ENCODE assay signal across 8 mouse cellular contexts in genomic region chrX:19237738-19238261, GRCm38 (mm10).
DNase-seq lines count a peak whose midpoint lies in the region; ATAC-seq and TF ChIP-seq lines count a peak whose summit lies in the region.

No protein-coding gene starts in this region.

- WGBS in embryonic facial prominence, embryonic 13.5 days: 16% methylated on average over 17 of the region's 26 CpGs
- WGBS in heart, embryonic 11.5 days (ENCODE audit: insufficient replicate concordance): 7% methylated on average over 16 of the region's 26 CpGs
- WGBS in kidney, embryonic 16.5 days: 15% methylated on average over 22 of the region's 26 CpGs
- 0% methylated on average over 12 of the region's 26 CpGs for WGBS in liver, embryonic 12.5 days (ENCODE audit: insufficient replicate concordance)

- H3K9ac ChIP-seq in embryonic facial prominence, embryonic 13.5 days: peak overlapping the region; percentile 61
- no peak overlapping the region for H3K9ac ChIP-seq in heart, embryonic 11.5 days (ENCODE audit: low read depth, low read length)
- peak overlapping the region; percentile 69 for H3K9ac ChIP-seq in kidney, embryonic 16.5 days (replicated peaks; ENCODE audit: low read length)
- H3K9ac ChIP-seq in liver, embryonic 12.5 days: peak overlapping the region; percentile 69

- ATAC-seq in embryonic facial prominence, embryonic 13.5 days (ENCODE audit: insufficient number of reproducible peaks, insufficient read depth, low FRiP score, low TSS enrichment, low read depth): peak; percentile 71
- peak; percentile 65 for ATAC-seq in heart, embryonic 11.5 days (replicated peaks; ENCODE audit: insufficient number of reproducible peaks, low FRiP score, low TSS enrichment)
- peak; percentile 98 for ATAC-seq in kidney, embryonic 16.5 days (ENCODE audit: low FRiP score, low TSS enrichment)
- peak; percentile 97 for ATAC-seq in liver, embryonic 12.5 days

- H3K36me3 ChIP-seq in embryonic facial prominence, embryonic 13.5 days: no peaks in the 10 kb centered on the region
- H3K36me3 ChIP-seq in heart, embryonic 11.5 days (ENCODE audit: control insufficient read depth, insufficient read depth, low read length): no peaks in the 10 kb centered on the region
- no peaks in the 10 kb centered on the region for H3K36me3 ChIP-seq in kidney, embryonic 16.5 days (ENCODE audit: insufficient read depth, low read length)
- H3K36me3 ChIP-seq in liver, embryonic 12.5 days: no peaks in the 10 kb centered on the region
- H3K36me3 ChIP-seq in myocyte (ENCODE audit: control insufficient read depth, insufficient read depth): no peaks in the 10 kb centered on the region
- no peaks in the 10 kb centered on the region for H3K36me3 ChIP-seq in splenic B cell, adult 2 months (ENCODE audit: control insufficient read depth, insufficient read depth, low read length, poor library complexity, severe bottlenecking)

- no peaks in the 10 kb centered on the region for H3K4me1 ChIP-seq in embryonic facial prominence, embryonic 13.5 days
- no peaks in the 10 kb centered on the region for H3K4me1 ChIP-seq in heart, embryonic 11.5 days (ENCODE audit: control insufficient read depth, insufficient read depth, low read length)
- H3K4me1 ChIP-seq in kidney, embryonic 16.5 days (ENCODE audit: insufficient read depth, low read length): no peaks in the 10 kb centered on the region
- H3K4me1 ChIP-seq in liver, embryonic 12.5 days: no peaks in the 10 kb centered on the region

- H3K27ac ChIP-seq in embryonic facial prominence, embryonic 13.5 days: no peak overlapping the region
- H3K27ac ChIP-seq in heart, embryonic 11.5 days (ENCODE audit: low read depth, low read length): no peak overlapping the region
- no peak overlapping the region for H3K27ac ChIP-seq in kidney, embryonic 16.5 days (ENCODE audit: low read length)
- no peak overlapping the region for H3K27ac ChIP-seq in liver, embryonic 12.5 days

- no peaks in the 10 kb centered on the region for H3K27me3 ChIP-seq in embryonic facial prominence, embryonic 13.5 days
- H3K27me3 ChIP-seq in heart, embryonic 11.5 days (ENCODE audit: control insufficient read depth, insufficient read depth, low read length): peaks cover 3% of the 10 kb centered on the region; the same call in 1 of the 2 replicates
- H3K27me3 ChIP-seq in kidney, embryonic 16.5 days (ENCODE audit: insufficient read depth, low read length): no peaks in the 10 kb centered on the region
- H3K27me3 ChIP-seq in liver, embryonic 12.5 days (replicated peaks): no peaks in the 10 kb centered on the region
- H3K27me3 ChIP-seq in myocyte (ENCODE audit: control insufficient read depth, insufficient read depth, insufficient read length): no peaks in the 10 kb centered on the region
- H3K27me3 ChIP-seq in splenic B cell, adult 2 months (ENCODE audit: control insufficient read depth, insufficient read depth, low read length, poor library complexity, severe bottlenecking): no peaks in the 10 kb centered on the region

- peak overlapping the region; percentile 71 for H3K4me2 ChIP-seq in embryonic facial prominence, embryonic 13.5 days
- H3K4me2 ChIP-seq in heart, embryonic 11.5 days: peak overlapping the region; percentile 77
- peak overlapping the region; percentile 74 for H3K4me2 ChIP-seq in kidney, embryonic 16.5 days (replicated peaks; ENCODE audit: low read depth, low read length)
- peak overlapping the region; percentile 80 for H3K4me2 ChIP-seq in liver, embryonic 12.5 days
- H3K4me2 ChIP-seq in myocyte (ENCODE audit: low read depth): peak overlapping the region; percentile 70

- TF ChIP-seq POLR2A in myocyte (IDR thresholded peaks at IDR 0.05; ENCODE audit: insufficient read length, low read depth): peak; percentile 34

- peak overlapping the region; percentile 49 for H3K4me3 ChIP-seq in embryonic facial prominence, embryonic 13.5 days
- H3K4me3 ChIP-seq in heart, embryonic 11.5 days (ENCODE audit: low read depth, low read length): peak overlapping the region; percentile 44
- peak overlapping the region; percentile 54 for H3K4me3 ChIP-seq in kidney, embryonic 16.5 days (ENCODE audit: low read length)
- H3K4me3 ChIP-seq in liver, embryonic 12.5 days: peak overlapping the region; percentile 65
- peak overlapping the region; percentile 47 for H3K4me3 ChIP-seq in myocyte

- no peaks in the 10 kb centered on the region for H3K79me2 ChIP-seq in myocyte (ENCODE audit: control insufficient read depth, insufficient read depth)

- peak; percentile 80 for DNase-seq in 3134 (ENCODE audit: extremely low read depth, insufficient read length, low spot score)
- peak; percentile 58 for DNase-seq in adrenal gland, postnatal 10 days
- peak; percentile 10 for DNase-seq in splenic B cell, adult 2 months (ENCODE audit: low read depth, low spot score)

- H3K9me3 ChIP-seq in embryonic facial prominence, embryonic 13.5 days: no peaks in the 10 kb centered on the region
- no peaks in the 10 kb centered on the region for H3K9me3 ChIP-seq in heart, embryonic 11.5 days (replicated peaks; ENCODE audit: control insufficient read depth, low read length)
- no peaks in the 10 kb centered on the region for H3K9me3 ChIP-seq in kidney, embryonic 16.5 days (ENCODE audit: low read length)
- H3K9me3 ChIP-seq in liver, embryonic 12.5 days (replicated peaks): no peaks in the 10 kb centered on the region

- H3ac ChIP-seq in myocyte (ENCODE audit: control insufficient read depth, insufficient read length): no peak overlapping the region

TF ChIP-seq in myocyte, 11 proteins besides CTCF, POLR2A, EP300 and RAD21:
- TF ChIP-seq TCF12 (IDR thresholded peaks at IDR 0.05; ENCODE audit: insufficient read depth, poor library complexity, severe bottlenecking): no peak
- TF ChIP-seq CEBPB (IDR thresholded peaks at IDR 0.05; ENCODE audit: insufficient read depth, poor library complexity, severe bottlenecking): no peak
- no peak for TF ChIP-seq MYOD1 (IDR thresholded peaks at IDR 0.05; ENCODE audit: control insufficient read depth in 1 of 3, insufficient read length in 2 of 3, low read depth in 2 of 3)
- no peak for TF ChIP-seq USF1 (IDR thresholded peaks at IDR 0.05; ENCODE audit: low read depth)
- no peak for TF ChIP-seq SRF (IDR thresholded peaks at IDR 0.05; ENCODE audit: control insufficient read depth, insufficient read length, low read depth)
- TF ChIP-seq MAX (IDR thresholded peaks at IDR 0.05; ENCODE audit: low read depth): no peak
- no peak for TF ChIP-seq REST (IDR thresholded peaks at IDR 0.05; ENCODE audit: insufficient read depth, insufficient read length)
- TF ChIP-seq MYOG (IDR thresholded peaks at IDR 0.05; ENCODE audit: control insufficient read depth in 1 of 3, insufficient read depth in 1 of 3, insufficient read length in 2 of 3, low read depth in 2 of 3): no peak

Comparison
In these comparisons a context has a peak if more than half of its experiments do, and no peak if none do; other contexts are left out.
1. DNase-seq: peak in every context shown above with its lines; median percentile 80 in 3134; 58 in adrenal gland, postnatal 10 days; 10 in splenic B cell, adult 2 months.